Mouse (Mus musculus): Measurements from ENCODE around the gene Npas1. TPM values are rescaled to one million over a fixed set of nuclear protein-coding genes. Genes with fewer than 3 reads are reported as not detected.

The Npas1 gene
- polyA plus RNA-seq, 1 experiment from 2014 or later: not detected

DNA sequence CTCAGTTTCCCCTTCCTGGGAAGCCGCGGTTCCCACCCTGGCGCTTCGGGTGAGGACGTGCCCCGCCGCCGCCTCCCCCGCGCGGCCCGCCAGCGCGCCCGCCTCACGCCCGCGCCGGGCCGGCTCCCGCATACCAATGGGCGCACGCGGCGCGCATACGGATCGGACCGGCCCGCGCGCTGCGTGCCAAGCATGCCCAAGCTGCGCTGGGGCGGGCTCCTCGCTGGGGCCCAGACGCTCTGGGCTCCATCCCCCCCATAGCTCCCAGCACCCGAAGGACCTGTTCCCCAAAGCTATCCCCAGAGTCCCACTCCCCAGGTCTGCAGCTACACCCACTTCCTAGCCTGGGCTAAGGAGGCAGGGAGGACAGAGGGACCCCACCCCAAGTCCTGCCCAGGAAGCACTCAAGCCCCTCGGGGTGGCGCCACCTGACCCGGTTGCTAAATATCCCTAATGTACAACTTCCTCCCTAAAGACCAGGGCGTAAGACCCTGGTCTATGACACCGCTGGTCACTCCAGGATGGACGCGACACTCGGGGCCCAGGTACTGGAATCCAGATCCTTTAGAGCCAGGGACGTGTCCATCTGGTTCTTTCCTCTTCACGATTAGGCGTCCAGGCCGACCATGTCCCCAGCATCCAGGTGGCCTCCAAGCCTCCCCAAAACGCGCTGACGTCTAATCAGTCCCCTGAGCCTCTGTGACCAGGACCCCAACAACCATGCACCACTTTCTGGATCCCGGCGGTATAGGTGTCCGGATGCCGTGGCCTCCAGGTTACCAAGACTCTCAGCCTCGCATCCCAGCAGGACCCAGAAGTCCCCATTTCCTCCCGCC, 1.5 kb downstream of the Npas1 start:
- WGBS: 1% methylated on average over 54 of the region's 59 CpGs
- Histone ChIP-seq H3K4me1 (ENCODE audit: control insufficient read depth, insufficient read depth, low read length) (0 out of 2 replicates have a peak, but pooled peaks cover 7% of the 10 kb centered on the region), H3K4me3 (ENCODE audit: low read depth, low read length) (peak overlapping the region; percentile 19; the same call in 1 of the 2 replicates), H3K36me3 (ENCODE audit: control insufficient read depth, insufficient read depth, low read length) (no peaks in the 10 kb centered on the region), H3K4me2 (replicated peaks; ENCODE audit: low read depth, low read length) (peak overlapping the region; percentile 41), H3K27me3 (ENCODE audit: control insufficient read depth, insufficient read depth, low read length) (peaks cover 58% of the 10 kb centered on the region), H3K9me3 (ENCODE audit: control insufficient read depth, low read depth, low read length) (no peaks in the 10 kb centered on the region), H3K9ac (replicated peaks; ENCODE audit: low read depth, low read length) (no peak overlapping the region), H3K27ac (ENCODE audit: low read length) (no peak overlapping the region)
- no peak for ATAC-seq (ENCODE audit: insufficient number of reproducible peaks, insufficient read depth, low FRiP score, low read depth)

DNA sequence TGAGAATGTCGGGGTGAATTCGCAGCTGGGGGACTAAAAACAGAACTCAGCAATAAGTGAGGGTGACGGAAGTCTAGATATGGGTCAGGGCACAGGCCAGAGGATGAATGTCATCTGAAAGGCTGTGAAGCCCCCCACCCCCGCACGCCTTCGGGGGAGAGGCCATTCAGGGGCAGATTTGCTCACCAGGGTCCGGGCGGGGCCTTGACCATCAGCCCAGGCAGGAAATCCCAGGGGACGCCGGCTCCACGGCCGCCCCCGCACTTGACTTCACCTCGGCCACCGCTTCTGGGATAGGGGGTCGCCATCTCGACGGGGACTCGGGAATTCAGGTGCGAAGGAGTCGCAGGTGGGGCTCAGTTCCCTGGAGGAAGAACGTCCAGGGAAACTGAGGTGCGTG, 2.2 kb downstream of the Npas1 start:
- H3K9me3 ChIP-seq (ENCODE audit: control insufficient read depth, low read depth, low read length): no peaks in the 10 kb centered on the region
- H3K4me2 ChIP-seq (replicated peaks; ENCODE audit: low read depth, low read length): no peak overlapping the region
- 0 out of 2 replicates have a peak, but pooled peaks cover 7% of the 10 kb centered on the region for H3K4me1 ChIP-seq (ENCODE audit: control insufficient read depth, insufficient read depth, low read length)
- no peak overlapping the region for H3K9ac ChIP-seq (replicated peaks; ENCODE audit: low read depth, low read length)
- H3K27me3 ChIP-seq (ENCODE audit: control insufficient read depth, insufficient read depth, low read length): peaks cover 58% of the 10 kb centered on the region
- H3K4me3 ChIP-seq (ENCODE audit: low read depth, low read length): no peak overlapping the region
- H3K36me3 ChIP-seq (ENCODE audit: control insufficient read depth, insufficient read depth, low read length): no peaks in the 10 kb centered on the region
- 4% methylated on average over 23 of the region's 23 CpGs for WGBS
- H3K27ac ChIP-seq (ENCODE audit: low read length): no peak overlapping the region
- no peak for ATAC-seq (ENCODE audit: insufficient number of reproducible peaks, insufficient read depth, low FRiP score, low read depth)

DNA sequence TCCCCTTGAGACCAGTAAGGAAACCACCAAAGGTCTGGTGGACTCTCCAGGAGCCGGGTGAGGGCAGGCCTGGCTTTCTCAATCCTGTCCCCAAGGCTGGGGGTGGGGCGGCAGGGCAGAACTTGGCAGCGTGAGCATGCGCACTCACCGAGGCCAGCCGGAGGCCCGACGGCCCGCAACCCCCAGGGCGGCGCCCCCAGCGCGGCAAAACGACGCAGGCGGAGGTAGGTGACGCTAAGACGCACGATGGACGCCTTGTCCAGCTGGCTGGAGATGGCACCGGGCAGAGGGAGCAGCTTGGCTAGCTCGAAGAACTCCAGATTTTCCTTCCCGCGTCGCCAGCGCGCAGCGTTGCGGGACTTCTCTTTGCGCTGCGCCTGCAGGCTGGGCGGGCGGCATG, 3.1 kb downstream of the Npas1 start:
- no peaks in the 10 kb centered on the region for H3K36me3 ChIP-seq (ENCODE audit: control insufficient read depth, insufficient read depth, low read length)
- 4% methylated on average over 33 of the region's 33 CpGs for WGBS
- H3K9me3 ChIP-seq (ENCODE audit: control insufficient read depth, low read depth, low read length): no peaks in the 10 kb centered on the region
- 0 out of 2 replicates have a peak, but pooled peaks cover 7% of the 10 kb centered on the region for H3K4me1 ChIP-seq (ENCODE audit: control insufficient read depth, insufficient read depth, low read length)
- no peak overlapping the region for H3K9ac ChIP-seq (replicated peaks; ENCODE audit: low read depth, low read length)
- H3K4me2 ChIP-seq (replicated peaks; ENCODE audit: low read depth, low read length): peak overlapping the region; percentile 24
- H3K27ac ChIP-seq (ENCODE audit: low read length): no peak overlapping the region
- peaks cover 58% of the 10 kb centered on the region for H3K27me3 ChIP-seq (ENCODE audit: control insufficient read depth, insufficient read depth, low read length)
- ATAC-seq (ENCODE audit: insufficient number of reproducible peaks, insufficient read depth, low FRiP score, low read depth): no peak
- H3K4me3 ChIP-seq (ENCODE audit: low read depth, low read length): no peak overlapping the region; the same call in 1 of the 2 replicates

DNA sequence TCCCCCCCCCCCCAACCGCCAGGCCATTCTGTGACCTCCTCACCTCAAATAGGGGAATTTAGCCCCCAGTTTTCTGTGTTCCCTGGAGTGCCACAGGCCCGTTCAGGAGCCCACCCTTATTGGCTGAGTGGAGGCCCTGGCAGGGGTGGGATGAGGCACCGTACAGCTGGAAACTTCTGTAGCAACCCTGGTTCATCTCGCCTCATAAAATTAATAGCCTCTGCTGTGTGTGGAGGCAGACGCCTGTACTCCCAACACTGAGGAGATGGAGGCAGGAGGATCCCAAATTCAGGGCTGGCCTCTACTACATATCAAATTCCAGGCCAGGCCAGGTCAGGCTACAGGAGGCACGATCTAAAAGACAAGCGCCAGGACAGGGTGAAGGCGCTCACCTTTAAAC, 3.7 kb downstream of the Npas1 start:
- 49% methylated on average over 8 of the region's 8 CpGs for WGBS
- ATAC-seq (ENCODE audit: insufficient number of reproducible peaks, insufficient read depth, low FRiP score, low read depth): no peak

DNA sequence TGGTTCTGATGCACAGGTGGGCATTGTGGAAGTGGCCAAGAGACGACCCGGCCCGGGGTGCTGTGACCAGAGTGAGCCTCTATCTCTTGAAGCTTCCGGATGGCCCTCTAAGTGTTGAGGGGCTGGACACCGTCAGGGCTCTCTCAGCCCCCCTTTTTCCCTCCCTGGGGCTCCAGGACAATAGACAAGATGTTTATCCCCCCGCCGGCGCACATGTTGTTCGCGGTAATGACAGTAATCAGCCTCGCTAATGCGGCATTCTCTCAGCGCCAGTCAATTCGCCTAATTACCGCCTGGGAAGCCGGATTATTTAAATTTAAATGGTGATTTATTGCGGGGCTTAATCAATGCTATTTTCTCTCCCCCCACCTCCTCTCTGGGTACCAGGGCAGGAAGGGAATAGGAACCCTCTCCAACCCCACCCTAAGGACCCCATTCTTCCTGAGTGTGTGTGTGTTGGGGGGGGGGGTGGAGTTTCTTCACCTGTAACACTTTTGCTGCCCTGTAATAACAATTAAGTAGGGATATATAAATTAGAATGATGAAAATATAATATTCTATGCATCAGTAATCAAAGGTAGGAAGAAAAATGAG, 5.3 kb downstream of the Npas1 start:
- Histone ChIP-seq H3K9ac (replicated peaks; ENCODE audit: low read depth, low read length) (no peak overlapping the region), H3K27me3 (ENCODE audit: control insufficient read depth, insufficient read depth, low read length) (peaks cover 52% of the 10 kb centered on the region), H3K36me3 (ENCODE audit: control insufficient read depth, insufficient read depth, low read length) (no peaks in the 10 kb centered on the region), H3K4me2 (replicated peaks; ENCODE audit: low read depth, low read length) (no peak overlapping the region), H3K27ac (ENCODE audit: low read length) (no peak overlapping the region), H3K4me1 (ENCODE audit: control insufficient read depth, insufficient read depth, low read length) (0 out of 2 replicates have a peak, but pooled peaks cover 7% of the 10 kb centered on the region), H3K4me3 (ENCODE audit: low read depth, low read length) (no peak overlapping the region), H3K9me3 (ENCODE audit: control insufficient read depth, low read depth, low read length) (no peaks in the 10 kb centered on the region)
- WGBS: 18% methylated on average over 17 of the region's 17 CpGs
- ATAC-seq (ENCODE audit: insufficient number of reproducible peaks, insufficient read depth, low FRiP score, low read depth): no peak

More for the DNA sequence above, 3.7 kb downstream of the Npas1 start:
- Histone ChIP-seq H3K4me1 (ENCODE audit: control insufficient read depth, insufficient read depth, low read length) (0 out of 2 replicates have a peak, but pooled peaks cover 7% of the 10 kb centered on the region), H3K27me3 (ENCODE audit: control insufficient read depth, insufficient read depth, low read length) (peaks cover 58% of the 10 kb centered on the region), H3K9ac (replicated peaks; ENCODE audit: low read depth, low read length) (no peak overlapping the region), H3K36me3 (ENCODE audit: control insufficient read depth, insufficient read depth, low read length) (no peaks in the 10 kb centered on the region), H3K9me3 (ENCODE audit: control insufficient read depth, low read depth, low read length) (no peaks in the 10 kb centered on the region), H3K27ac (ENCODE audit: low read length) (no peak overlapping the region), H3K4me2 (replicated peaks; ENCODE audit: low read depth, low read length) (no peak overlapping the region), H3K4me3 (ENCODE audit: low read depth, low read length) (no peak overlapping the region)

DNA sequence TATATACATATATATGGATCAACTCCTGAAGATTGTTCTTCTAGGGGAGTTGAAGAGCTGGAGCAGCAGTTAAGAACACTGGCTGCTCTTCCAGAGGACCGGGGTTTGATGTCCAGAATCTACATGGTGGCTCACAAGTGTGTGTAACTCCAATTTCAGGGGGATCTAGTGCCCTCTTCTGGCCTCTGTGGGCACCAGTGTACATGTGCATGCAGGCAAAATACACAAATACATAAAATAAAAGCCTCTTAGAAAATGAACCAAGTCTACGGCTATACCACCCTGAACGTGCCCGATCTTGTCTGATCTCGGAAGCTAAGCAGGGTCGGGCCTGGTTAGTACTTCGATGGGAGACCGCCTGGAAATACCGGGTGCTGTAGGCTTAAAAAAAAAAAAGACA, 6.0 kb downstream of the Npas1 start:
- H3K4me1 ChIP-seq (ENCODE audit: control insufficient read depth, insufficient read depth, low read length): 0 out of 2 replicates have a peak, but pooled peaks cover 7% of the 10 kb centered on the region
- 46% methylated on average over 9 of the region's 9 CpGs for WGBS
- H3K4me2 ChIP-seq (replicated peaks; ENCODE audit: low read depth, low read length): no peak overlapping the region
- no peaks in the 10 kb centered on the region for H3K9me3 ChIP-seq (ENCODE audit: control insufficient read depth, low read depth, low read length)
- H3K9ac ChIP-seq (replicated peaks; ENCODE audit: low read depth, low read length): no peak overlapping the region
- ATAC-seq (ENCODE audit: insufficient number of reproducible peaks, insufficient read depth, low FRiP score, low read depth): no peak
- no peak overlapping the region for H3K27ac ChIP-seq (ENCODE audit: low read length)
- H3K36me3 ChIP-seq (ENCODE audit: control insufficient read depth, insufficient read depth, low read length): no peaks in the 10 kb centered on the region
- no peak overlapping the region for H3K4me3 ChIP-seq (ENCODE audit: low read depth, low read length)
- H3K27me3 ChIP-seq (ENCODE audit: control insufficient read depth, insufficient read depth, low read length): peaks cover 46% of the 10 kb centered on the region

DNA sequence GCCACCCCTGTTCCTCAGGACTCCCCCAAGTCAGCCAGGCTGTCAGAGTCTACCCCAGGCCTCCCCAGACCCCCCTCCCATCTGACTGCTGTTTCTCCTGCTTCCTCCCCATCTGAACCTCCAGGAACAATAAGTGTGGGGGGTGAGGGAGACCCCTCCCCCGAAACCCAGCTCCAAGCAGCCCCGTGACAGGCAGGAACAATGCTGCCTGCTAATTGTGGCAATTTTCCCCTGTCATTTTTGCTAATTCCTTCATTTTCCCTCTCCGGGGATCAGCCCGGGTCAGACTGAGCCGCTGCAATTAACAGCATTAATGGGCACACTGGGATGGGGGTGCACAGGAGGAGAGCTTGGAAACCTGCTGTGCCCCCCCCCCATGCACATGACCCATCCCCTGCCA, 9.4 kb downstream of the Npas1 start:
- peaks cover 11% of the 10 kb centered on the region for H3K27me3 ChIP-seq (ENCODE audit: control insufficient read depth, insufficient read depth, low read length)

DNA sequence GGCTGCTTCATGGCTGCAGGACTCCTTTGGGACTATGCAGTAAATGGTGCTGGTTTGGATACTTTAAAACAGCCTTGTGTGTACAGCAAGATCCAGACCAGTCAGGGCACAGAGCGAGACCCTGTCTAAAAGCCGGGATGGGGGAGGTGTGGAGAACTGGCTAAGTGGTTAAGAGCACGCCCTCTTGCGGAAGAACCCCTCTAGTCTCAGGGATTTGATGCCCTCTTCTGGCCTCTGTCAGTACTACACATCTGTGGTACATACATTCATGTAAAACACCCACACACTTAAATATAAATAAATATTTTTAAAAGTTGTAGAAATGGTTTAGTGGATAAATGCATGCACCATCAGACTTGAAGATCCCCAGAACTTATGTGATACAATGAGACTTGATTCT, 11.0 kb downstream of the Npas1 start:
- ATAC-seq (ENCODE audit: insufficient number of reproducible peaks, insufficient read depth, low FRiP score, low read depth): no peak
- H3K4me3 ChIP-seq (ENCODE audit: low read depth, low read length): no peak overlapping the region

More for the DNA sequence above, 9.4 kb downstream of the Npas1 start:
- Histone ChIP-seq H3K4me1 (ENCODE audit: control insufficient read depth, insufficient read depth, low read length) (no peaks in the 10 kb centered on the region), H3K36me3 (ENCODE audit: control insufficient read depth, insufficient read depth, low read length) (no peaks in the 10 kb centered on the region), H3K4me3 (ENCODE audit: low read depth, low read length) (no peak overlapping the region), H3K9ac (replicated peaks; ENCODE audit: low read depth, low read length) (no peak overlapping the region), H3K4me2 (replicated peaks; ENCODE audit: low read depth, low read length) (no peak overlapping the region), H3K9me3 (ENCODE audit: control insufficient read depth, low read depth, low read length) (no peaks in the 10 kb centered on the region), H3K27ac (ENCODE audit: low read length) (no peak overlapping the region)
- ATAC-seq (ENCODE audit: insufficient number of reproducible peaks, insufficient read depth, low FRiP score, low read depth): no peak
- WGBS: 42% methylated on average over 5 of the region's 5 CpGs

More for the DNA sequence above, 11.0 kb downstream of the Npas1 start:
- H3K9ac ChIP-seq (replicated peaks; ENCODE audit: low read depth, low read length): no peak overlapping the region
- H3K27me3 ChIP-seq (ENCODE audit: control insufficient read depth, insufficient read depth, low read length): peaks cover 2% of the 10 kb centered on the region; the same call in 1 of the 2 replicates
- H3K4me1 ChIP-seq (ENCODE audit: control insufficient read depth, insufficient read depth, low read length): no peaks in the 10 kb centered on the region
- no peaks in the 10 kb centered on the region for H3K36me3 ChIP-seq (ENCODE audit: control insufficient read depth, insufficient read depth, low read length)
- no peaks in the 10 kb centered on the region for H3K9me3 ChIP-seq (ENCODE audit: control insufficient read depth, low read depth, low read length)
- 57% methylated on average over 4 of the region's 4 CpGs for WGBS
- no peak overlapping the region for H3K27ac ChIP-seq (ENCODE audit: low read length)
- no peak overlapping the region for H3K4me2 ChIP-seq (replicated peaks; ENCODE audit: low read depth, low read length)

Measured in stomach, embryonic 14.5 days (tissue).